Mouse (Mus musculus): ENCODE measurements around the gene Prdx5. TPM values are rescaled to one million over a fixed set of nuclear protein-coding genes. Genes with fewer than 3 reads are reported as not detected.
A peak's percentile ranks its signal among the peaks of the same experiment; 100 is the strongest.

Gene Prdx5
- polyA plus RNA-seq, 1 experiment from 2014 or later: 153 TPM

- H3K27me3 ChIP-seq (ENCODE audit: insufficient read depth, low read length): no peaks in the 10 kb centered on the region
- no peaks in the 10 kb centered on the region for H3K9me3 ChIP-seq (ENCODE audit: low read depth, low read length)
- peaks cover 51% of the 10 kb centered on the region for H3K36me3 ChIP-seq (ENCODE audit: insufficient read depth)
- peak overlapping the region; percentile 70 for H3K4me3 ChIP-seq (ENCODE audit: low read depth, low read length)
- WGBS: 4% methylated on average over 11 of the region's 11 CpGs
- H3K4me2 ChIP-seq: peak overlapping the region; percentile 86
- no peaks in the 10 kb centered on the region for H3K4me1 ChIP-seq (ENCODE audit: insufficient read depth)
- no peak for TF ChIP-seq CTCF (IDR thresholded peaks at IDR 0.05; ENCODE audit: low read depth)
- H3K9ac ChIP-seq: peak overlapping the region; percentile 65
- DNase-seq (peak; percentile 54), ATAC-seq (ENCODE audit: insufficient read depth) (no peak)
- peak overlapping the region; percentile 99 for H3K27ac ChIP-seq (ENCODE audit: low read depth)
Measured at GRCm38 (mm10) chr19:6909021-6909420, 885 bp downstream of the Prdx5 start.

GRCm38 (mm10) chr19:6907811-6908540, 1.9 kb downstream of the Prdx5 start:
- H3K27me3 ChIP-seq (ENCODE audit: insufficient read depth, low read length): no peaks in the 10 kb centered on the region
- H3K36me3 ChIP-seq (ENCODE audit: insufficient read depth): peaks cover 42% of the 10 kb centered on the region
- 0 out of 2 replicates have a peak overlapping the region, but pooled peaks have one; percentile 2 for H3K9ac ChIP-seq
- peak overlapping the region; percentile 70 for H3K4me3 ChIP-seq (ENCODE audit: low read depth, low read length)
- no peaks in the 10 kb centered on the region for H3K9me3 ChIP-seq (ENCODE audit: low read depth, low read length)
- no peaks in the 10 kb centered on the region for H3K4me1 ChIP-seq (ENCODE audit: insufficient read depth)
- WGBS: 81% methylated on average over 7 of the region's 7 CpGs
- ATAC-seq (ENCODE audit: insufficient read depth) (no peak), DNase-seq (peak; percentile 27)
- peak overlapping the region; percentile 86 for H3K4me2 ChIP-seq
- no peak for TF ChIP-seq CTCF (IDR thresholded peaks at IDR 0.05; ENCODE audit: low read depth)
- H3K27ac ChIP-seq (ENCODE audit: low read depth): no peak overlapping the region

GRCm38 (mm10) chr19:6907094-6907493, 2.8 kb downstream of the Prdx5 start:
- no peak for ATAC-seq (ENCODE audit: insufficient read depth)
- H3K4me2 ChIP-seq: no peak overlapping the region
- no peak for TF ChIP-seq CTCF (IDR thresholded peaks at IDR 0.05; ENCODE audit: low read depth)
- WGBS: 88% methylated on average over 8 of the region's 8 CpGs
- no peak overlapping the region for H3K9ac ChIP-seq
- H3K36me3 ChIP-seq (ENCODE audit: insufficient read depth): peaks cover 33% of the 10 kb centered on the region
- no peaks in the 10 kb centered on the region for H3K4me1 ChIP-seq (ENCODE audit: insufficient read depth)
- no peaks in the 10 kb centered on the region for H3K27me3 ChIP-seq (ENCODE audit: insufficient read depth, low read length)
- H3K4me3 ChIP-seq (ENCODE audit: low read depth, low read length): no peak overlapping the region
- H3K9me3 ChIP-seq (ENCODE audit: low read depth, low read length): no peaks in the 10 kb centered on the region
- H3K27ac ChIP-seq (ENCODE audit: low read depth): no peak overlapping the region
- no peak for DNase-seq

GRCm38 (mm10) chr19:6906199-6906598, 3.7 kb downstream of the Prdx5 start:
- no peak for TF ChIP-seq CTCF (IDR thresholded peaks at IDR 0.05; ENCODE audit: low read depth)
- 71% methylated on average over 3 of the region's 3 CpGs for WGBS
- DNase-seq (no peak), ATAC-seq (ENCODE audit: insufficient read depth) (no peak)
- H3K4me2 ChIP-seq: no peak overlapping the region
- H3K27ac ChIP-seq (ENCODE audit: low read depth): no peak overlapping the region
- peaks cover 24% of the 10 kb centered on the region for H3K36me3 ChIP-seq (ENCODE audit: insufficient read depth)
- no peaks in the 10 kb centered on the region for H3K9me3 ChIP-seq (ENCODE audit: low read depth, low read length)
- no peaks in the 10 kb centered on the region for H3K27me3 ChIP-seq (ENCODE audit: insufficient read depth, low read length)
- H3K9ac ChIP-seq: no peak overlapping the region
- no peaks in the 10 kb centered on the region for H3K4me1 ChIP-seq (ENCODE audit: insufficient read depth)
- H3K4me3 ChIP-seq (ENCODE audit: low read depth, low read length): no peak overlapping the region

- ATAC-seq (ENCODE audit: insufficient read depth): no peak
- no peak overlapping the region for H3K9ac ChIP-seq
Measured at GRCm38 (mm10) chr19:6905498-6906159, 4.3 kb downstream of the Prdx5 start.

GRCm38 (mm10) chr19:6904846-6905245, 5.1 kb downstream of the Prdx5 start:
- Histone ChIP-seq H3K27me3 (ENCODE audit: insufficient read depth, low read length) (no peaks in the 10 kb centered on the region), H3K9me3 (ENCODE audit: low read depth, low read length) (no peaks in the 10 kb centered on the region), H3K36me3 (ENCODE audit: insufficient read depth) (peaks cover 24% of the 10 kb centered on the region), H3K27ac (ENCODE audit: low read depth) (no peak overlapping the region), H3K4me2 (no peak overlapping the region), H3K4me1 (ENCODE audit: insufficient read depth) (no peaks in the 10 kb centered on the region), H3K9ac (no peak overlapping the region), H3K4me3 (ENCODE audit: low read depth, low read length) (no peak overlapping the region)
- DNase-seq (no peak), ATAC-seq (ENCODE audit: insufficient read depth) (no peak)
- WGBS: 72% methylated on average over 2 of the region's 2 CpGs
- no peak for TF ChIP-seq CTCF (IDR thresholded peaks at IDR 0.05; ENCODE audit: low read depth)

More at GRCm38 (mm10) chr19:6905498-6906159, 4.3 kb downstream of the Prdx5 start:
- Histone ChIP-seq H3K9me3 (ENCODE audit: low read depth, low read length) (no peaks in the 10 kb centered on the region), H3K27me3 (ENCODE audit: insufficient read depth, low read length) (no peaks in the 10 kb centered on the region), H3K27ac (ENCODE audit: low read depth) (no peak overlapping the region), H3K4me1 (ENCODE audit: insufficient read depth) (no peaks in the 10 kb centered on the region), H3K4me3 (ENCODE audit: low read depth, low read length) (no peak overlapping the region), H3K36me3 (ENCODE audit: insufficient read depth) (peaks cover 24% of the 10 kb centered on the region), H3K4me2 (no peak overlapping the region)
- WGBS: 86% methylated on average over 11 of the region's 11 CpGs
- TF ChIP-seq CTCF (IDR thresholded peaks at IDR 0.05; ENCODE audit: low read depth): no peak
- no peak for DNase-seq

GRCm38 (mm10) chr19:6903031-6903430, 6.9 kb downstream of the Prdx5 start:
- no peak for DNase-seq
- WGBS: 94% methylated on average over 1 of the region's 1 CpGs

More at GRCm38 (mm10) chr19:6903031-6903430, 6.9 kb downstream of the Prdx5 start:
- ATAC-seq (ENCODE audit: insufficient read depth): no peak
- H3K9me3 ChIP-seq (ENCODE audit: low read depth, low read length): no peaks in the 10 kb centered on the region
- H3K4me2 ChIP-seq: no peak overlapping the region
- peaks cover 24% of the 10 kb centered on the region for H3K36me3 ChIP-seq (ENCODE audit: insufficient read depth)
- no peak overlapping the region for H3K9ac ChIP-seq
- no peaks in the 10 kb centered on the region for H3K4me1 ChIP-seq (ENCODE audit: insufficient read depth)
- no peaks in the 10 kb centered on the region for H3K27me3 ChIP-seq (ENCODE audit: insufficient read depth, low read length)
- H3K27ac ChIP-seq (ENCODE audit: low read depth): no peak overlapping the region
- TF ChIP-seq CTCF (IDR thresholded peaks at IDR 0.05; ENCODE audit: low read depth): no peak
- no peak overlapping the region for H3K4me3 ChIP-seq (ENCODE audit: low read depth, low read length)

All from lung, embryonic 14.5 days (tissue).